Mouse (Mus musculus) megakaryocyte, embryonic 14.5 days (primary cell): ENCODE data around the gene Atraid. TPM values are rescaled to one million over a fixed set of nuclear protein-coding genes. Genes with fewer than 3 reads are reported as not detected.
A peak's percentile ranks its signal among the peaks of the same experiment; 100 is the strongest.
"Not testable (repeated sequence)": the region's sequence is repeated elsewhere in the genome, so short reads cannot be mapped to it uniquely, and the experiment has no call there.

Experiments used
- H3K27me3 ChIP-seq: replicated peaks from 2 replicates; pipeline ENCODE3; 2012; ENCODE audit warnings: inconsistent platforms
- H3K36me3 ChIP-seq: replicated peaks from 2 replicates; pipeline ENCODE3; 2012; ENCODE audit warnings: low read length, inconsistent platforms, mixed read lengths
- H3K4me1 ChIP-seq: 2 replicates; pipeline ENCODE4 v1.6.1; 2012; ENCODE audit warnings: inconsistent platforms
- H3K4me3 ChIP-seq: replicated peaks from 2 replicates; pipeline ENCODE3; 2012; ENCODE audit warnings: moderate library complexity, mild to moderate bottlenecking, inconsistent platforms
- H3K9me3 ChIP-seq: 2 replicates; pipeline ENCODE4 v1.6.1; 2012; ENCODE audit warnings: inconsistent platforms
- FLI1 ChIP-seq: IDR thresholded peaks from 2 replicates; pipeline ENCODE4 v1.6.1; 2012; ENCODE audit warnings: low read length, inconsistent platforms, mixed read lengths
- GATA1 ChIP-seq: IDR thresholded peaks from 3 replicates; pipeline ENCODE4 v1.6.1; 2012; ENCODE audit warnings: mixed read lengths, low read length, inconsistent platforms, borderline replicate concordance
- polyA plus RNA-seq: library from polyadenylated mRNA; stranded (reverse); fragments of >175 nt; gene quantifications from 2 replicates; pipeline ENCODE4 v1.2.3, GENCODE M21; 2012; ENCODE audit warnings: low replicate concordance; ENCODE audit not compliant: insufficient read depth

Gene Atraid
- 6.5 and 48.6 TPM in 2 replicates for polyA plus RNA-seq

GRCm38 (mm10) chr5:31047848-31048762 lies at the start of gene Atraid:
TSS of gene Atraid (plus strand) at chr5:31048312.
- Histone ChIP-seq H3K4me1 (peaks cover 22% of the 10 kb centered on the region), H3K36me3 (peaks cover 32% of the 10 kb centered on the region), H3K27me3 (no peaks in the 10 kb centered on the region), H3K9me3 (no peaks in the 10 kb centered on the region), H3K4me3 (peak within 1 kb of the TSS; percentile 99)
- TF ChIP-seq GATA1 (no peak), FLI1 (no peak)

GRCm38 (mm10) chr5:30999324-30999723 lies 48.8 kb upstream of the Atraid start:
- peaks cover 27% of the 10 kb centered on the region for H3K27me3 ChIP-seq
- no peaks in the 10 kb centered on the region for H3K9me3 ChIP-seq
- peaks cover 3% of the 10 kb centered on the region; the same call in 1 of the 2 replicates for H3K4me1 ChIP-seq
- no peak overlapping the region for H3K4me3 ChIP-seq
- H3K36me3 ChIP-seq: no peaks in the 10 kb centered on the region
- TF ChIP-seq FLI1 (no peak), GATA1 (no peak)

- no peak overlapping the region for H3K4me3 ChIP-seq
- H3K9me3 ChIP-seq: no peaks in the 10 kb centered on the region
- peaks cover 21% of the 10 kb centered on the region for H3K27me3 ChIP-seq
- no peak for TF ChIP-seq FLI1
- TF ChIP-seq GATA1: no peak
- peaks cover 3% of the 10 kb centered on the region; the same call in 1 of the 2 replicates for H3K4me1 ChIP-seq
- H3K36me3 ChIP-seq: no peaks in the 10 kb centered on the region
Observed at GRCm38 (mm10) chr5:31000122-31000521, 48.0 kb upstream of the Atraid start.

- H3K9me3 ChIP-seq: no peaks in the 10 kb centered on the region
- H3K27me3 ChIP-seq: peaks cover 23% of the 10 kb centered on the region
- TF ChIP-seq GATA1: no peak
- no peak for TF ChIP-seq FLI1
- H3K4me3 ChIP-seq: no peak overlapping the region
- no peaks in the 10 kb centered on the region for H3K36me3 ChIP-seq
- H3K4me1 ChIP-seq: peaks cover 3% of the 10 kb centered on the region; the same call in 1 of the 2 replicates
Observed at GRCm38 (mm10) chr5:31000993-31001392, 47.1 kb upstream of the Atraid start.

GRCm38 (mm10) chr5:31001560-31001959 lies 46.6 kb upstream of the Atraid start:
- H3K36me3 ChIP-seq: no peaks in the 10 kb centered on the region

GRCm38 (mm10) chr5:31004184-31004583 lies 43.9 kb upstream of the Atraid start:
- H3K4me1 ChIP-seq: peaks cover 3% of the 10 kb centered on the region; the same call in 1 of the 2 replicates
- peaks cover 22% of the 10 kb centered on the region for H3K27me3 ChIP-seq
- TF ChIP-seq FLI1: no peak
- no peak for TF ChIP-seq GATA1
- H3K36me3 ChIP-seq: no peaks in the 10 kb centered on the region
- H3K9me3 ChIP-seq: no peaks in the 10 kb centered on the region
- no peak overlapping the region for H3K4me3 ChIP-seq

More at GRCm38 (mm10) chr5:31001560-31001959, 46.6 kb upstream of the Atraid start:
- Histone ChIP-seq H3K27me3 (peaks cover 22% of the 10 kb centered on the region), H3K4me3 (no peak overlapping the region), H3K4me1 (peaks cover 3% of the 10 kb centered on the region; the same call in 1 of the 2 replicates), H3K9me3 (no peaks in the 10 kb centered on the region)
- TF ChIP-seq GATA1 (no peak), FLI1 (no peak)

- H3K27me3 ChIP-seq: peaks cover 20% of the 10 kb centered on the region
- no peak overlapping the region for H3K4me3 ChIP-seq
- H3K4me1 ChIP-seq: peaks cover 7% of the 10 kb centered on the region
- H3K9me3 ChIP-seq: no peaks in the 10 kb centered on the region
- no peaks in the 10 kb centered on the region for H3K36me3 ChIP-seq
- no peak for TF ChIP-seq GATA1
- TF ChIP-seq FLI1: no peak
Observed at GRCm38 (mm10) chr5:31012737-31013136, 35.4 kb upstream of the Atraid start.

- H3K4me3 ChIP-seq: no peak overlapping the region
- H3K9me3 ChIP-seq: peaks cover 12% of the 10 kb centered on the region
- H3K27me3 ChIP-seq: peaks cover 31% of the 10 kb centered on the region
- peaks cover 7% of the 10 kb centered on the region for H3K4me1 ChIP-seq
- TF ChIP-seq GATA1: no peak
- TF ChIP-seq FLI1: no peak
- no peaks in the 10 kb centered on the region for H3K36me3 ChIP-seq
Observed at GRCm38 (mm10) chr5:31015913-31016312, 32.2 kb upstream of the Atraid start.

- H3K4me1 ChIP-seq, H3K36me3 ChIP-seq, H3K4me3 ChIP-seq: not testable (repeated sequence)
- Histone ChIP-seq H3K27me3 (peaks cover 48% of the 10 kb centered on the region), H3K9me3 (peaks cover 12% of the 10 kb centered on the region)
Observed at GRCm38 (mm10) chr5:31021790-31022189, 26.3 kb upstream of the Atraid start.

- no peaks in the 10 kb centered on the region for H3K4me1 ChIP-seq
- H3K27me3 ChIP-seq: peaks cover 53% of the 10 kb centered on the region
- H3K9me3 ChIP-seq: peaks cover 12% of the 10 kb centered on the region
- TF ChIP-seq FLI1: no peak
- no peak for TF ChIP-seq GATA1
- no peak overlapping the region for H3K4me3 ChIP-seq
- no peaks in the 10 kb centered on the region for H3K36me3 ChIP-seq
Observed at GRCm38 (mm10) chr5:31022690-31023089, 25.4 kb upstream of the Atraid start.

- TF ChIP-seq FLI1: no peak
- TF ChIP-seq GATA1: no peak
- H3K9me3 ChIP-seq: peaks cover 12% of the 10 kb centered on the region
- no peaks in the 10 kb centered on the region for H3K36me3 ChIP-seq
- peaks cover 51% of the 10 kb centered on the region for H3K27me3 ChIP-seq
- H3K4me3 ChIP-seq: no peak overlapping the region
- H3K4me1 ChIP-seq: no peaks in the 10 kb centered on the region
Observed at GRCm38 (mm10) chr5:31023254-31023653, 24.9 kb upstream of the Atraid start.
